Mouse (Mus musculus) natural killer cell, adult 2 months (primary cell): ENCODE data around the gene Tbxa2r.

Source experiments
- DNase-seq, 2 experiments: peaks; one replicate each; pipeline ENCODE4 v3.0.0; 2022; ENCODE audit warnings: low spot score in 2 of 2

The Tbxa2r gene

GRCm38 (mm10) chr10:81328386-81328785 lies at the start of gene Tbxa2r:
Tbxa2r (plus strand) TSS chr10:81328731.
- peak in 1 of 2 experiments; percentile 44 for DNase-seq

DNA sequence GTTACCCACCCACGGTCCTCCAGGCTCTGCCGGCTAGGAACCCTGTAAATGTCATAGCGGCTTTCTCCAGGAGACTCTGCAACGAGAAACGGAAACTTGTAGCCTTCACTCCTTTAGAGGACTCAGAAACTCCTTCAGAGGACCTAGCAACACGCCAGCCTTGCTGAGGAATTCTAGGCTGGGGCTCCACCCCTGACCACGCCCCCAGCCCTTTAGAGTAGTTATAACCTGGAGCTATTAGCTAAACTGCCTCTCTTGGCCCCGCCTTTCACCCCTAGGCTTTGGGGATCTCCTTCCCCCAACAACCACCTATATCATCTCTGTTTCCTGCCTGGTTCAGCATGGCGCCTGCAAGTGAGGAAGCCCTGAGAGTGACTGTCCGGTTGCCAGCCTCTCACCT lies 49.0 kb upstream of the Tbxa2r start:
- no peak for DNase-seq

- no peak for DNase-seq
Observed at GRCm38 (mm10) chr10:81284189-81284588, 44.3 kb upstream of the Tbxa2r start.

GRCm38 (mm10) chr10:81284719-81285118 lies 43.8 kb upstream of the Tbxa2r start:
- no peak for DNase-seq

DNA sequence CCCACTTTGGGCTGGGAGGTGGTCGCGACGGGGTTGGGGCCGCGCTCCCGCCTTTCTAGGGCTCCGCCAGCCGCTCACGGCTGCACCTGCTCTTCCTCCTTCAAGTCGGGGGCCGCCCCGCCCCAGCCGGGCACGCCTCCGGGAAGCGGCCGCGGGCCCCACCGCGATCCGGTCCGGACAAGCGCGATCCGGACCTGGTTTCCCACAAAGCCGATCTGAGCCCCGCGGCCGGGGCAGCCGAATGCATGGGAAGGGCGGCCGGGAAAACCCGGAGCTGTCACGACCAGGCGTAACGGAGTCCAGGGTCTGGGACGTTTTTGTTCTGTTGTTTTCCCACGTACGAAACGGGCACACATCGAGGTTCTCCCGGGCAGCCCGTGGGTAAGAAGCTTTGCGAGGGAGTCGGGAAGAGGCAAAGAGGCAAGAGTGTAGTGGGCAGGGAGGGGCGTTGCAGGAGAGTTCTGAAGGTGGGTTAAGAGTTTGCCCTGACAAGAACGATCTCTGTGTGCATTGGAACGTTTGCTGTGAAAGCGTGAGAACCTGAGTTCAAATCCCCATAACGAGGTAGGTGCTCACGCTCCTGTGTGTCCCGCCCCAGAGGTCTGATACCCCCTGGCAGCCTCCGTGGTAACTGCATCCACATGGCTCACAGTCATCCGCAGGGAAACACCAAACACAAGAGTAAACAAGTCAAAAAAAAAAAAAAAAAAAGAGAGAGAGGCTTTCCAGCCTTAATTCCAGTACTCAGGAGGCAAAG lies 42.7 kb upstream of the Tbxa2r start:
- peak; percentile 64 to 86 for DNase-seq

DNA sequence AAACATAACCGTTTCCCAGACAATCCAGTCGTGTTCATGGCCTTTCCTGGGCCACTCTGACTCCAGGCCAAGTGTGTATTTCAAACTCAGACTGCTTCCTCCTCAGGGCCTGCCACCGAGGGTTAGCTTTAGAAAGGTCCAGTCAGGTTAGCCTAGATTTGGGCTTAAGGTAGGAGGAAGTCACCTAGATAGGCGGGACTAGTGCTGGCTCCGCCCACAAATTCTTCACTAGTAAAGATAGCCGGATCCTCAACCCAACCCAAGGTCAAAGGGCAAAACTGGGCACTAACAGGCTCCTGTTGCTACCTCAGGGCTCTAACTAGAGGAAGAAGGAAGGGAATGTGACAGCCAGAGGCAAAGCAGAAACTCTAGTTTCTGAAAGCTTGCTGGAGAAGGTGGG lies 41.9 kb upstream of the Tbxa2r start:
- no peak for DNase-seq

DNA sequence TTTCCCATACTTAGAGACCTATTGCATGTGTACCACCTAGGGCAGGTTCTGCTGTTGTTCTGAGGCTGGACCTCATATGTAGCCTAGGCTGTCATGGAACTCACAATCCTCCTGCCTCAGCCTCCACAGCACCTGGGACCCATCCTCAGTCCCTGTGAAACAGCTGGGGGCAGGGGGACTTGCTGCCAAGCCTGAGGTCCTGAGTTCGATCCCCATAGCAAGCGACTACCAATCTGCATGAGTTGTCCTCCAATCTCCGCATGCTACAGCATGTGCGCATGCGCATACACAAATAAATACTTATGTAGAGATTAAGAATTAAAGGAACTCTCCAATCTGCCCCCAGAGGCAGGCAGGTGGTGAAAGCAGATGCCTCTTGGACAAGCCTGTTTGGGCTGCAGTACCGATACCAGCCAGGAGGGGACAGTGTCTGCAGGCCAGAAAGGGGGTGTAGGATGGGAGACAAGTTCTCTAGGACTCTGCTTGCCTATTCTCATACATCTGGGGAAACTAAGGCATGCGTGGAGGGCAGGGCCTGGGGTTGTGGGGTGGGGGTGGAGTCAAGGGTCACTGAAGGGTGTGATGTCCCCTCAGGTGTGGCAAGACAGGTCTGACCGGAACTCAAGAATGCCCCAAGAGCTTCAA lies 40.9 kb upstream of the Tbxa2r start:
- peak; percentile 65 to 83 for DNase-seq

- peak in 1 of 2 experiments; percentile 60 for DNase-seq
Observed at GRCm38 (mm10) chr10:81288601-81289000, 39.9 kb upstream of the Tbxa2r start.

DNA sequence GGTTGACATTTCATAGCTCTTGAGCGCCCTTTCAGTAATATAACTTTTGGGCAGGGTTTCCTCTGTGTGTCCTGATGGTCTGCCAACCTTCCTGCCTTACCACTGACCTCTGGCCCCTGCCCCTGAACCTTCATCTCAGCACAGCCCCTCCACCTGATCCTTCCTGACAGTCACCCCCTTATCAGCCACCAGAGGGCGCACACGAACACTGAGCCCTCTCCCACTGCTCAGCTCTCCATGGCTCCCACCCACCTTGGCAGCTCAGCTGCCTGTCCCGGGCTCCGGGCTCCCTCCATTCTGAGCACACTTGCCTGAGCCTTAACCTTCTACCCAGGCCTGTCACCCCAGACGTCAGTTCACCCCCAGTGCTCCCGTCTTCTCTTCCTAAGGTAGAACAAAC lies 39.3 kb upstream of the Tbxa2r start:
- DNase-seq = peak; percentile 46 to 67

DNA sequence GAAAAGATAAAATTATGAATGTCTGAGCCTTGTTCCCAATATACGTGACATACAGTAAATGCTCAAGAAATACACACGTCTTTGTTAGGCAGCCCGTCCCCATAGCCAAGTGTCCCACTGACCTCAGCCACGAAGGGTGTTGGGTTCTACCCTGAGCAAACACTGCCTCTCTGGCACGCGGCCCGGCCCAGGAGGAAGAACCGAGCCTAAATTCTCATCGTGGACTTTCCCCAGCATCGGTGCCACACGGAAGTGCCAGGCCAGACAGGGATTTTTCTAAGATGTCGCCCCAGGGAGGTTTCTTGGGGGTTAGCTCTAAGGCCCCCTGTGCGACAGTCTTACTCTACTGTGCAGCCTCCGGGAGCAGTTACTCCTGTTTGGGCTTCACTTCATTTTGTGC lies 38.7 kb upstream of the Tbxa2r start:
- no peak for DNase-seq

GRCm38 (mm10) chr10:81290698-81291460 lies 37.7 kb upstream of the Tbxa2r start:
- peak in 1 of 2 experiments; percentile 27 for DNase-seq

- DNase-seq = no peak
Observed at GRCm38 (mm10) chr10:81291511-81292104, 36.9 kb upstream of the Tbxa2r start, which contains the start of gene Tjp3. Tjp3 (minus strand) TSS chr10:81291581.

DNA sequence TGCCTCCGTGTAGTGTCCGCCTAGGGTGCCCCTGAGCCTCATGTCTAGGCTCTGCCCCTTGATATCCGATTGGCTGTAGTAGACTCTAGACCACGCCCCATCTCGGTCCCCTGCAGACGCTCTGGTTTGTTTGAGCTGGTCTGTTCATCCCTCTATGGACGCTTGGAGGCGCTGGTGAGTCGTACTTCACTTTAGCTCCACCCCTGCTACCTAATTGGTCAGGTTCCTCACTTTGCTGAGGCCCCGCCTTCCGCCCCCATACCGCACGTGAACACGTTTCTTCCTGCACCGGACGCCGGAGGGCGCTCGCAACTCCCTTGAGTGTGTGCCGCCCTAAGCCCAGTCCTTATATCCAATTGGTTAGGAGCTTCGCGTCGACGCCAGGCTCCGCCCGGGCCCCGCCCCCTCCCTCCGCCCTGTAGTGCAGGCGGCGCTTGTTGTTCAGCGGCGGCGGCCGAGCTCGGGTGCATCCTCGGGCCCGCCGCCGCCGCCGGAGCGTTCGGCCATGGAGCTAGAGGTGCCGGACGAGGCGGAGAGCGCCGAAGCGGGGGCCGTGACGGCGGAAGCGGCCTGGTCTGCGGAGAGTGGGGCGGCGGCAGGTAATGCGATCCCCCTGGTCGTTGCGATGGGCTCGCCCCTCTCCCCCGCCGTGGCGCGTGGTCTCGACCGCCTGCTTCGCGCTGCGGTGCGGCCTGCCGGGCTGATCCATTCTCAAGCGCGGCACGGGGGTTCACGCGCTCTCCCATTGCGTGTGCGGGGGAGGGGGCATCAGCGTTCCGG lies 35.8 kb upstream of the Tbxa2r start, which contains the start of gene Pip5k1c:
Gene Pip5k1c (plus strand): TSS at position 410 of the 780 bp plus-strand sequence.
- DNase-seq = peak; percentile 100

GRCm38 (mm10) chr10:81293334-81294030 lies 35.0 kb upstream of the Tbxa2r start:
- DNase-seq = no peak

- no peak for DNase-seq
Observed at GRCm38 (mm10) chr10:81294442-81294841, 34.1 kb upstream of the Tbxa2r start.

GRCm38 (mm10) chr10:81295185-81295584 lies 33.3 kb upstream of the Tbxa2r start:
- DNase-seq = no peak

DNA sequence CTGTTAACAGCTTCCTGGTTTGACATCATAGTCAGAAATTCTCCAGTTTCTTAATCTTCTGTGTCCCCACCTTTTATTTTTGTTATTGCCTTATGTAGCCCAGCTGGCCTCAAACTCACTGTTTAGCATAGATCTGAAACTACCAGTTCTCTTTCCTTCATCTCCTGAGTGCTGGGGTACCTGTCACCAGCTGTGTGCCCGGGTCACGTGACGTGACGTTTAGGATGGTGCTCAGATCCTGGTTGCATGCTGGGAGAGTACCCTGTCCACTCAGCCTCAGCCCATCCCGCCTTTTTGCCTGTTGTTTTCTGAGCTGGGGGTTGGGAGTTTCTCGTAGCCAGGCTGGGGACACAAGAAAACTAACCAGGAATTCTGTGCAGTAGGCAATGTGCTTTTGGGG lies 31.3 kb upstream of the Tbxa2r start:
- peak in 1 of 2 experiments; percentile 68 for DNase-seq

DNA sequence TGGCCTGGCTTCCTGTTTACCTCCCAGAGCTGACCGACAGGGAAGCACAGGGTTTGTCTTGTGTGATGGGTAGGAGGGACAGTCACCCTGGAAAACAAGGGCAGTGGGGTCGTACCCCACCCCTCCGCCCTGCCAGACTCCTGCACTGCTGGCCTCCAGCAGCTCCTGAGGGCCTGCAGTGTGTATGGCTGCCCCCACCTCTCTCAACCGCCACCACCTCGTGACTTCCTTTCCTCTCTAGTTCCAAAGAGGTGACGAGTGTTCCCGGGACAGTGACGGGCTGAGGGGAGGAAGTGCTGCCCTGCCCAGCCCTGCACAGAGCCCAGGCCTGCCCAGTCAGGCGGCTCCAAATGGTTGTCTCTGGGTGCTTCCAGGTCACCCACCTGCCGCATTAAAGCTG lies 30.7 kb upstream of the Tbxa2r start:
- peak; percentile 86 to 87 for DNase-seq

DNA sequence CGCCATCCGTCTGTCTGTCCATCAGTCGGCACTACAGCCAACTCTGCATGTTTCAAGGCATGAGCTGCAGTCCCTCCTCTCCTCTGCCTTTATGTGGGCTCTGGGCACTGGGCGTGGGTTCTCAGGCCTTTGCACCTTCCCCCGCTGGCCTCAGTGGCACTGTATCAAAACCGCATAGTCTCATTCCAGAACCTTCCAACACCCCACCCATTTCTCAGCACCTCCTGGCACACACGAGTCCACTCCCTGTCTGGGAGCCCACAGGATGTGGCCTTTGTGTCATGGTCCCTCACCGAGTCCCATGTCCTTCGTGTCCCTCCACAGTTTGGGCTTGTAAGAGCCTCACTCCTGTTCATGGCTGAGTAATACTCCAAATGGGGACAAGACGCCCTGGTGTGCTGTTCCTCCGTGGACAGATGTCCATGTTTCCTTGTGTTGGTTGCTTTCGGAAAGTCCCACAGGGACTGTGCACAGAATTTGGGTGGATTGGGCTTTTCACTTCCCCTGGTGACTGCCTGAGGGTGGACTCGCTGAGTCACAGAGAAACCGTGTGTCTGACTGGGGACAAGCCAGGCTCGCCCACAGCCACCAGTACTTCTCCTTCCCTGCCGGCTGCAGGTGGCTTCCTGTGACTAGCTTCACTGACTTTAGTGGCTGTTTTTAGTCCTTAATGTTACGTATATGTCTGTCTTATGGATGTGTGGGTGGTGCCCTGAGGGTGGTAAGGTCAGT lies 30.0 kb upstream of the Tbxa2r start:
- DNase-seq = peak; percentile 70 to 84
